Mouse (Mus musculus) forebrain, postnatal 0 days (tissue): ENCODE results near the gene Atxn7l1. TPM values are rescaled to one million over a fixed set of nuclear protein-coding genes. Genes with fewer than 3 reads are reported as not detected.
A peak's percentile ranks its signal among the peaks of the same experiment; 100 is the strongest.

Source experiments
- ATAC-seq: fragments of 200-750 bp; cut with Nextera tagmentation; 2 replicates; pipeline ENCODE4 v1.8.0; 2017; ENCODE audit warnings: mild to moderate bottlenecking, moderate library complexity
- DNase-seq: peaks from one replicate; pipeline ENCODE4 v3.0.0-alpha.2; 2015
- H3K27ac ChIP-seq: fragments of 300-500 bp; sonication (generic); 2 replicates; pipeline ENCODE4 v1.5.1; 2014; ENCODE audit warnings: low read depth, mild to moderate bottlenecking, antibody characterized with exemption, low read length, moderate library complexity, mixed read lengths
- H3K27me3 ChIP-seq: fragments of 300-500 bp; sonication (generic); 2 replicates; pipeline ENCODE4 v1.6.1; 2014; ENCODE audit warnings: mild to moderate bottlenecking, low read length, mixed read lengths; ENCODE audit not compliant: insufficient read depth
- H3K36me3 ChIP-seq: fragments of 300-500 bp; sonication (generic); 2 replicates; pipeline ENCODE4 v1.6.1; 2014; ENCODE audit warnings: mild to moderate bottlenecking, moderate library complexity; ENCODE audit not compliant: insufficient read depth
- H3K4me1 ChIP-seq: fragments of 300-500 bp; sonication (generic); 2 replicates; pipeline ENCODE4 v1.6.1; 2014; ENCODE audit warnings: antibody characterized with exemption; ENCODE audit not compliant: insufficient read depth
- H3K4me2 ChIP-seq: fragments of 300-500 bp; sonication (generic); 2 replicates; pipeline ENCODE4 v1.6.1; 2014; ENCODE audit warnings: low read depth, mild to moderate bottlenecking, moderate library complexity
- H3K4me3 ChIP-seq: fragments of 300-500 bp; sonication (generic); 2 replicates; pipeline ENCODE4 v1.5.1; 2014; ENCODE audit warnings: low read depth, low read length, mixed read lengths
- H3K9ac ChIP-seq: fragments of 300-500 bp; sonication (generic); 2 replicates; pipeline ENCODE4 v1.6.1; 2014; ENCODE audit warnings: mild to moderate bottlenecking
- H3K9me3 ChIP-seq: fragments of 300-500 bp; sonication (generic); 2 replicates; pipeline ENCODE4 v1.6.1; 2016; ENCODE audit warnings: low read length
- CTCF ChIP-seq: sonication (generic); IDR thresholded peaks from 2 replicates; pipeline ENCODE4 v1.5.1; 2016; ENCODE audit warnings: antibody characterized with exemption, control low read depth, low read depth
- WGBS: fragments of 180-500 bp; shearing (Covaris S2); extraction: QIAGEN DNeasy Blood & Tissue Kit; methylation state at CpG from one replicate; pipeline ENCODE4 v1.1.7; 2014; 5-methylcytosine and 5-hydroxymethylcytosine counted together
- polyA plus RNA-seq: library from polyadenylated mRNA; unstranded; fragments of >200 nt; fragmentation: Nextera tagmentation; extraction: Ambion mirVana; gene quantifications from 2 replicates; pipeline ENCODE4 v1.2.1, GENCODE M21; 2015
- total RNA-seq: library from RNA; depleted of rRNA; stranded (reverse); fragments of >200 nt; gene quantifications from 2 replicates; pipeline ENCODE4 v1.2.3, GENCODE M21; 2014

Gene Atxn7l1
- total and polyA plus RNA-seq, 2 experiments from 2014 or later = 18.2 to 23.0 TPM

DNA sequence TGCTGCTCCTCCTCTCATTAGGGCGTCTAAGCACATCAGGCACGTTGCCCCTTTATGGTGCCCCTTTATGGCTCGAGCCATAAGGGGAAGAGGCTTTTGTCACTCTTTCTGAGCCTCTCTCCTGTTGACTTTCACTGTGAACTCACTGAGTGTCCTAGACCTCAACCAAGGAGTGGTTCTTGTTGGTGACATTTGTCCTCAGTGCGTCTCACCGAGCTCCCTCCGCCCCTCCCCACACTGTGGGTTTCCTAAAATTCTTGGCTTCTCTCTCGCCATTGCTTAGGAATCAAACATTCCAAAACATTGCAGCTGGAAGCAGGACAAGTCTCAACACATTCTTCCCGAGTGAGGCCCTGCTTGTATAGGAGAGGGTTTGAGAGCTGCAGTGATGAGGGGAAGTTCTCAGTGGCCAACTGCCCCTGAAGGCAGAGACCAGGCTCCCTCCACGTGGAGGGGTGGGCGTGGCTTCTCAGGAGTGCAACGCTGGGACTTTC, 46.0 kb downstream of the Atxn7l1 start:
- DNase-seq (no peak), ATAC-seq (0 out of 2 replicates have a peak, but pooled peaks have one; percentile 23)
- Histone ChIP-seq H3K4me3 (no peak overlapping the region), H3K36me3 (no peaks in the 10 kb centered on the region; the same call in 1 of the 2 replicates), H3K27me3 (no peaks in the 10 kb centered on the region), H3K9ac (no peak overlapping the region), H3K9me3 (peaks cover 3% of the 10 kb centered on the region; the same call in 1 of the 2 replicates), H3K4me2 (no peak overlapping the region), H3K4me1 (0 out of 2 replicates have a peak, but pooled peaks cover 3% of the 10 kb centered on the region), H3K27ac (no peak overlapping the region)
- TF ChIP-seq CTCF = no peak
- 40% methylated on average over 11 of the region's 11 CpGs for WGBS

GRCm38 (mm10) chr12:33195175-33195574, 47.7 kb downstream of the Atxn7l1 start:
- no peak overlapping the region for H3K27ac ChIP-seq
- no peak overlapping the region for H3K4me2 ChIP-seq
- no peak overlapping the region for H3K9ac ChIP-seq
- 0 out of 2 replicates have a peak, but pooled peaks cover 3% of the 10 kb centered on the region for H3K4me1 ChIP-seq
- TF ChIP-seq CTCF = no peak
- peaks cover 3% of the 10 kb centered on the region; the same call in 1 of the 2 replicates for H3K9me3 ChIP-seq
- 47% methylated on average over 8 of the region's 8 CpGs for WGBS
- no peaks in the 10 kb centered on the region; the same call in 1 of the 2 replicates for H3K36me3 ChIP-seq
- H3K27me3 ChIP-seq = no peaks in the 10 kb centered on the region
- H3K4me3 ChIP-seq = no peak overlapping the region
- DNase-seq (peak; percentile 43), ATAC-seq (peak; percentile 42)

DNA sequence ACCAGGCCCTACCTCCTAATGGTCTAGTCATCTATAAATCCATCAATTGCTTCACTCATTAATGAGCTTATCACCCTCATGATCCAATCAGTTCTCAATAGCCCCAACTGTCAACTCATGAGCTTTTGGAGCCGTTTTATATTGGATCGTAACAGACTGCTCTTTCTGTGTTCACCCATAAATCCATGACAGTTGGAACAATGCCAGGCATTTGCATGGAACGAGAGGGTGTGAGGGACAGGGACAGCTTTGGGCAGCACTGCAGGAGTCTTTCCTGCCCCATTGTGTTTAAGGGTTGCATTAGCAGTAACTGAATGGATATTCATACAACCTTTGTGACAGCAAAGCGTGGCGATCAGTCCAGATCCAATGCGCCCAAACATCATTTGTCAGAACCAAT, 49.8 kb downstream of the Atxn7l1 start:
- 19% methylated on average over 6 of the region's 6 CpGs for WGBS
- Histone ChIP-seq H3K4me3 (no peak overlapping the region), H3K36me3 (no peaks in the 10 kb centered on the region; the same call in 1 of the 2 replicates), H3K4me2 (no peak overlapping the region), H3K27ac (no peak overlapping the region), H3K9me3 (peaks cover 3% of the 10 kb centered on the region; the same call in 1 of the 2 replicates), H3K4me1 (0 out of 2 replicates have a peak, but pooled peaks cover 3% of the 10 kb centered on the region), H3K27me3 (no peaks in the 10 kb centered on the region), H3K9ac (no peak overlapping the region)
- TF ChIP-seq CTCF = no peak
- DNase-seq (no peak), ATAC-seq (no peak)

- DNase-seq (no peak), ATAC-seq (no peak)
- no peak for TF ChIP-seq CTCF
- no peak overlapping the region for H3K4me2 ChIP-seq
- no peak overlapping the region for H3K27ac ChIP-seq
- H3K4me1 ChIP-seq = 0 out of 2 replicates have a peak, but pooled peaks cover 3% of the 10 kb centered on the region
- no peaks in the 10 kb centered on the region for H3K27me3 ChIP-seq
- no peak overlapping the region for H3K9ac ChIP-seq
- H3K9me3 ChIP-seq = peaks cover 3% of the 10 kb centered on the region; the same call in 1 of the 2 replicates
- H3K36me3 ChIP-seq = no peaks in the 10 kb centered on the region; the same call in 1 of the 2 replicates
- H3K4me3 ChIP-seq = no peak overlapping the region
- WGBS = 48% methylated on average over 6 of the region's 6 CpGs
Measured at GRCm38 (mm10) chr12:33197746-33198145, 50.3 kb downstream of the Atxn7l1 start.

- H3K9ac ChIP-seq = no peak overlapping the region
- no peaks in the 10 kb centered on the region for H3K27me3 ChIP-seq
- H3K9me3 ChIP-seq = peaks cover 3% of the 10 kb centered on the region; the same call in 1 of the 2 replicates
- no peak overlapping the region for H3K4me3 ChIP-seq
- WGBS = 81% methylated on average over 6 of the region's 6 CpGs
- no peak overlapping the region for H3K4me2 ChIP-seq
- no peak for TF ChIP-seq CTCF
- DNase-seq (no peak), ATAC-seq (no peak)
- no peak overlapping the region for H3K27ac ChIP-seq
- no peaks in the 10 kb centered on the region for H3K4me1 ChIP-seq
- no peaks in the 10 kb centered on the region; the same call in 1 of the 2 replicates for H3K36me3 ChIP-seq
Measured at GRCm38 (mm10) chr12:33201068-33201467, 53.6 kb downstream of the Atxn7l1 start.

DNA sequence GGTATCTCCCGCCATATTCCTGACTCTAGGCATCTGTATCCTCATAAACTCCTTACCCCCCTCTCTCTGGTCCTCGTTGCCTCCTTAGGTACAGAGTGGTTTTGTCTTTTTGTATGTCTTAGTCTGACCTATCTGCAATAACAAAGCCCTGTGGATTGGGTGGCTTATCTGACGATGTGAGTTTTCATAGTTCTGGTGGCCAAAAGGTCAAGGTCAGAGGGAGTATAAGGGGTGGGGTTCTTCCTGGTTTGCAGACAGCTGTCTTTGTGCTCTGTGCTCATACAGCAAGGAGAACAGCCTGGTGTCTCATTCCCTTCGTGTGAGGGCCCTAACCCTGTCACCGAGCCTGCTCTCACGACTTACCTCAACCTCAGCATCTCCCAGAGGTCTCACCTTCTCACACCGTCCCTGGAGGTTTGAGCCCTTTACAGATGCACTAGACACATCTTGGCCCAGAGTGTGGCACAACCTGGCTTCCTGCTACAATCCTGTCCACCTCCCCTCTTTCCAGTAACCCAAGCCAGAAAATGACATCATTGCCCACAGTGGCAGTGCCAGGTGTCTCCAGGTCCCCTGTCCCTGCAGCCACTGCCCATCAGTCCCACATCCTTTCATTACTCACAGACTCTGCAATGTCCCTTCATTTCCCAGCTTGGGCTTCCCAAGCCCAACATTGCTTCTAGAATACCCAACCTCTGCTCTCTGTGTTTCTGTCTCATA, 54.2 kb downstream of the Atxn7l1 start:
- 74% methylated on average over 7 of the region's 7 CpGs for WGBS
- H3K27ac ChIP-seq = no peak overlapping the region
- H3K9ac ChIP-seq = no peak overlapping the region
- no peak overlapping the region for H3K4me3 ChIP-seq
- no peaks in the 10 kb centered on the region for H3K4me1 ChIP-seq
- 0 out of 2 replicates have a peak, but pooled peaks have one; percentile 26 for ATAC-seq
- no peak for TF ChIP-seq CTCF
- H3K9me3 ChIP-seq = peaks cover 2% of the 10 kb centered on the region; the same call in 1 of the 2 replicates
- no peaks in the 10 kb centered on the region; the same call in 1 of the 2 replicates for H3K36me3 ChIP-seq
- no peak for DNase-seq
- no peaks in the 10 kb centered on the region for H3K27me3 ChIP-seq
- no peak overlapping the region for H3K4me2 ChIP-seq

DNA sequence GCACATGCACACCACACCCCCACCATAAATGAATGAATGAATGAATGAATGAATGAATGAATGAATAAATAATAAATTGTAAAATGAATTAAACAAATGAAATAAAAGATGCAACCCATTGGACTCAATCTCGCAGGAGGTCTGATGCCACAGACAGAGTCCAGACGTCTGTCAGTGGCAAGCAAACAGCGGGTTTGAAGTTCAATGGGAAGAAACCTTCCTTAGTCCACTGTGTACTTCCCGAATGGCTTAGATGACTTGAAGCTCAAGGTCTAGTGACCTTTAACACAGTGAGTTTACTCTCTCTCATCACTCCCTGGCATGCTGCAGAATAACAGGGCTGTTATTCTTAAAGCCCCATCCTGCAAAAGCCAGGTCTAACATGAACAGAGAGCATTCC, 57.8 kb downstream of the Atxn7l1 start:
- H3K36me3 ChIP-seq = no peaks in the 10 kb centered on the region
- ATAC-seq (no peak), DNase-seq (no peak)
- H3K27ac ChIP-seq = no peak overlapping the region
- no peaks in the 10 kb centered on the region for H3K4me1 ChIP-seq
- H3K4me3 ChIP-seq = no peak overlapping the region
- no peak overlapping the region for H3K9ac ChIP-seq
- WGBS = 96% methylated on average over 4 of the region's 4 CpGs
- H3K27me3 ChIP-seq = no peaks in the 10 kb centered on the region
- H3K4me2 ChIP-seq = no peak overlapping the region
- H3K9me3 ChIP-seq = no peaks in the 10 kb centered on the region
- no peak for TF ChIP-seq CTCF
